Mouse (Mus musculus) c-Kit-negative CD71-positive TER-119-positive erythroid progenitor cells, embryonic 14.5 days (primary cell): ENCODE measurements around the gene Atf6b.

Experiments used
- DNase-seq: peaks from one replicate; pipeline ENCODE4 v3.0.0-alpha.2; 2013; ENCODE audit warnings: low read depth, low spot score

Atf6b gene

GRCm38 (mm10) chr17:34664472-34664871 lies 17.5 kb downstream of the Atf6b start:
- no peak for DNase-seq

GRCm38 (mm10) chr17:34670235-34670634 lies 23.3 kb downstream of the Atf6b start, which contains the start of gene Tnxb:
Gene Tnxb (plus strand): TSS chr17:34670535.
- DNase-seq, result no peak

- no peak for DNase-seq
Observed at GRCm38 (mm10) chr17:34671151-34672066, 24.5 kb downstream of the Atf6b start.

GRCm38 (mm10) chr17:34672246-34672792 lies 25.4 kb downstream of the Atf6b start:
- DNase-seq, result no peak

- no peak for DNase-seq
Observed at GRCm38 (mm10) chr17:34673139-34673538, 26.2 kb downstream of the Atf6b start.

GRCm38 (mm10) chr17:34674524-34675204 lies 27.7 kb downstream of the Atf6b start:
- DNase-seq, result no peak

GRCm38 (mm10) chr17:34675205-34676092 lies 28.5 kb downstream of the Atf6b start:
- no peak for DNase-seq

GRCm38 (mm10) chr17:34676093-34676460 lies 29.1 kb downstream of the Atf6b start:
- no peak for DNase-seq

GRCm38 (mm10) chr17:34676671-34677070 lies 29.7 kb downstream of the Atf6b start:
- DNase-seq, result no peak

GRCm38 (mm10) chr17:34680191-34680590 lies 33.2 kb downstream of the Atf6b start:
- no peak for DNase-seq

GRCm38 (mm10) chr17:34680621-34681020 lies 33.7 kb downstream of the Atf6b start:
- DNase-seq, result no peak

- no peak for DNase-seq
Observed at GRCm38 (mm10) chr17:34681132-34681571, 34.2 kb downstream of the Atf6b start.

- no peak for DNase-seq
Observed at GRCm38 (mm10) chr17:34681881-34682536, 35.1 kb downstream of the Atf6b start.

- DNase-seq, result no peak
Observed at GRCm38 (mm10) chr17:34683179-34683578, 36.2 kb downstream of the Atf6b start.

GRCm38 (mm10) chr17:34683686-34684220 lies 36.8 kb downstream of the Atf6b start:
- no peak for DNase-seq

GRCm38 (mm10) chr17:34684253-34684893 lies 37.4 kb downstream of the Atf6b start:
- no peak for DNase-seq

- no peak for DNase-seq
Observed at GRCm38 (mm10) chr17:34685120-34686110, 38.5 kb downstream of the Atf6b start.

GRCm38 (mm10) chr17:34688889-34689288 lies 41.9 kb downstream of the Atf6b start:
- no peak for DNase-seq

- no peak for DNase-seq
Observed at GRCm38 (mm10) chr17:34690458-34690857, 43.5 kb downstream of the Atf6b start.
